Mouse (Mus musculus) intestine, embryonic 15.5 days (tissue): ENCODE data around the gene Sema6d. TPM values are rescaled to one million over a fixed set of nuclear protein-coding genes. Genes with fewer than 3 reads are reported as not detected.

Experiments used
- ATAC-seq: fragments of 200-750 bp; cut with Nextera tagmentation; 2 replicates; pipeline ENCODE4 v1.8.0; 2017; ENCODE audit warnings: moderate TSS enrichment, moderate library complexity
- H3K27ac ChIP-seq: fragments of 300-500 bp; sonication (generic); 2 replicates; pipeline ENCODE4 v1.5.1; 2015; ENCODE audit warnings: mild to moderate bottlenecking, inconsistent platforms
- H3K27me3 ChIP-seq: fragments of 300-500 bp; sonication (generic); replicated peaks from 2 replicates; pipeline ENCODE4 v1.6.1; 2015; ENCODE audit warnings: inconsistent platforms
- H3K36me3 ChIP-seq: fragments of 300-500 bp; sonication (generic); 2 replicates; pipeline ENCODE4 v1.6.1; 2015; ENCODE audit warnings: inconsistent platforms
- H3K4me1 ChIP-seq: fragments of 300-500 bp; sonication (generic); replicated peaks from 2 replicates; pipeline ENCODE4 v1.6.1; 2015; ENCODE audit warnings: inconsistent platforms
- H3K4me2 ChIP-seq: fragments of 300-500 bp; sonication (generic); replicated peaks from 2 replicates; pipeline ENCODE4 v1.6.1; 2015; ENCODE audit warnings: mild to moderate bottlenecking, inconsistent platforms
- H3K4me3 ChIP-seq: fragments of 300-500 bp; sonication (generic); replicated peaks from 2 replicates; pipeline ENCODE4 v1.5.1; 2015; ENCODE audit warnings: inconsistent platforms
- H3K9ac ChIP-seq: fragments of 300-500 bp; sonication (generic); 2 replicates; pipeline ENCODE4 v1.6.1; 2015; ENCODE audit warnings: inconsistent platforms
- H3K9me3 ChIP-seq: fragments of 300-500 bp; sonication (generic); 2 replicates; pipeline ENCODE4 v1.6.1; 2016; ENCODE audit warnings: inconsistent platforms
- WGBS: fragments of 180-500 bp; shearing (Covaris S2); methylation state at CpG from one replicate; pipeline ENCODE4 v1.1.7; 2015; 5-methylcytosine and 5-hydroxymethylcytosine counted together
- polyA plus RNA-seq: library from polyadenylated mRNA; unstranded; fragments of >200 nt; fragmentation: Nextera tagmentation; extraction: Ambion mirVana; gene quantifications from 2 replicates; pipeline ENCODE4 v1.2.1, GENCODE M21; 2015

Sema6d gene
- polyA plus RNA-seq, 1 experiment from 2014 or later = 11.9 TPM

DNA sequence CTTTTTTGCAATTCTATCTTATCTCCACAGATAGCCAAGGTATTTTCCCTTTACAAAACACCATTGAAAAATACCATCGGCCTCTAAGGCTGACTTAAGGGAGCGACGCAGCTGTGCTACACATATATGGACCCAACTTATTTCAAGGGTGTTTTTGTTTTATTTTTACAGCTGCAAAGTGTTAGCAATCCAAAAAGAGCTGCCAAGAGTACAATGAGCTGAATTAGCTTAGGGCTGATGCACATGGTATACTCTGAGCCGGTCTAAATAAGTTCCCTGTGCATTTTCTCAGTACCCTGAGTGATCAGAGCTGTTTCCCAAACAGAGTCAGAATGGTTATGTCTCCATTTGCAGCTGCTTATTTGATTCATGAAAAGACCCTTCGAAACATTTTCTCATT lies 340.0 kb downstream of the Sema6d start:
- Histone ChIP-seq H3K4me2 (no peak overlapping the region), H3K9ac (no peak overlapping the region), H3K9me3 (no peaks in the 10 kb centered on the region), H3K27me3 (no peaks in the 10 kb centered on the region), H3K4me3 (no peak overlapping the region), H3K4me1 (no peaks in the 10 kb centered on the region), H3K27ac (no peak overlapping the region), H3K36me3 (no peaks in the 10 kb centered on the region)
- no peak for ATAC-seq
- 80% methylated on average over 5 of the region's 5 CpGs for WGBS

DNA sequence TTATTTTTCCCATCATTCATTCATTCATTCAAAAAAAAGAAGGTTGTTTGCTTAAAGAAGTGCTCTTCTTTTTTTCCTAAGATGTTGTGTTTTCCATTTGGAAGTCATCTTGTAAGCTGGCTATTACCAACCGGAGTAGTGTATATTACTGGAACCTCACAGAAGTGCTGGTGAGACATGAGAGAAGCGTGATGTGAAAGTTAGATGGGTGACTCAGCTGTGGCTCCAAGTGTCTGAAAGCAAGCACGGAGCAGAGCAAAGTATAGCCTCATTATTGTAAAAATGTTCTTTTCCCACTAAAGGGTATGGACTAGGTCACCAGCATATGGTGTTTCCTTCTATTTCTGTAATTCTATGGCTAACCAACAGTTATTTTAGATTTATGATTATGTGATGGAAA lies 340.9 kb downstream of the Sema6d start:
- H3K9me3 ChIP-seq = no peaks in the 10 kb centered on the region
- H3K36me3 ChIP-seq = no peaks in the 10 kb centered on the region
- no peak overlapping the region for H3K4me2 ChIP-seq
- no peak overlapping the region for H3K4me3 ChIP-seq
- ATAC-seq = no peak
- no peak overlapping the region for H3K9ac ChIP-seq
- no peaks in the 10 kb centered on the region for H3K4me1 ChIP-seq
- H3K27me3 ChIP-seq = no peaks in the 10 kb centered on the region
- H3K27ac ChIP-seq = no peak overlapping the region
- WGBS = 83% methylated on average over 3 of the region's 3 CpGs

DNA sequence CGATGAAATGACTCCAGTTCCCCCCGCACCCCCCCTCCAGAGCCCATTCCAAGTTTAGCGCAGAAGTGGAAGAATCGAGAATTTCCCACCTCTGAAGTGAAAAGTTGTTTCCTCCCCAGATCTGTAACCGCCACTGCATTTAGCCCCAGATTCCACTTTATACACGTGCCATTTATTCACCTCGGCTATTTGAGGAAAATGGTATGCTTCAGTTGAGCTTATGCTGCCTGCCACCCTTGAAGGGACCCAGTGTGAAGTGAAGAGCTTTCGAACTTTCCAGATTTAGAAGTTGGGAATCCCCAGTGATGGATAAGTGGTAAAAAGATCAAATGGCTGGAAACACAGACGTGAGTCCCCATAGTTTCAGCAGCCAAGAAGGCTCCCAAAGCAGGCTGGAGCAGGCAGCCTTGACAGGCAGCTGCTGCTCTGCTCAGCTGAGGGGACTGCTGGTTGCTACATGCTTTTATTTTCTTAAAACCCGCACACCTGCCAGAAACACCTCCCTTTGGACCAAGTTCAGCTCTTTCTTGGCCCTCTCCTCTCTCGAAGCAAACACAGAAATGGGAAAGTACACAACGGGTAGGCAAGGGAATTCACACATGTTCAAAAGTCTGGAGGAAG lies 345.7 kb downstream of the Sema6d start:
- no peak overlapping the region for H3K27ac ChIP-seq
- no peak overlapping the region for H3K4me2 ChIP-seq
- H3K4me1 ChIP-seq = no peaks in the 10 kb centered on the region
- no peak for ATAC-seq
- no peak overlapping the region for H3K9ac ChIP-seq
- H3K27me3 ChIP-seq = no peaks in the 10 kb centered on the region
- H3K4me3 ChIP-seq = no peak overlapping the region
- no peaks in the 10 kb centered on the region for H3K36me3 ChIP-seq
- WGBS = 71% methylated on average over 12 of the region's 12 CpGs
- H3K9me3 ChIP-seq = no peaks in the 10 kb centered on the region

DNA sequence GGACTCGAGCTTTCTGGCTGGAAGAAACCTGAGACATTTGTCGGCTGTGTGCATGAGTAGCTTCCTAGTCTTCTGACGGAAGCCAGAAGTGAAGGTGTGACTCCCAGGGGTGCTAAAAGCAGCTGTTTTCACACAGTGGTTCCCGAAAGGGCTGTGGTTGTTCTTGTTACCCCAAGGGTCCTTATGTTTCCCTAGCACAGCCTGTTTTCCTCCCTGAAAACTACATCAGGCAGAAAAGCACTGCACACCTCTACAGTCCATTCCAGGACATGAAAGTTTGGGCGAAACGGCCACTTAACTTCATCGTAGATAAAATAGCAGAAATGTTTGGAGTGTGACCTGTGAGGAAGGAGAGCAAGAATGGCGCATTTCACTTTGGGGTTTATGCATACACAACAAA lies 346.9 kb downstream of the Sema6d start:
- Histone ChIP-seq H3K4me2 (no peak overlapping the region), H3K4me3 (no peak overlapping the region), H3K4me1 (no peaks in the 10 kb centered on the region), H3K27ac (no peak overlapping the region), H3K36me3 (no peaks in the 10 kb centered on the region), H3K27me3 (no peaks in the 10 kb centered on the region), H3K9ac (no peak overlapping the region), H3K9me3 (no peaks in the 10 kb centered on the region)
- 73% methylated on average over 8 of the region's 8 CpGs for WGBS
- ATAC-seq = no peak

DNA sequence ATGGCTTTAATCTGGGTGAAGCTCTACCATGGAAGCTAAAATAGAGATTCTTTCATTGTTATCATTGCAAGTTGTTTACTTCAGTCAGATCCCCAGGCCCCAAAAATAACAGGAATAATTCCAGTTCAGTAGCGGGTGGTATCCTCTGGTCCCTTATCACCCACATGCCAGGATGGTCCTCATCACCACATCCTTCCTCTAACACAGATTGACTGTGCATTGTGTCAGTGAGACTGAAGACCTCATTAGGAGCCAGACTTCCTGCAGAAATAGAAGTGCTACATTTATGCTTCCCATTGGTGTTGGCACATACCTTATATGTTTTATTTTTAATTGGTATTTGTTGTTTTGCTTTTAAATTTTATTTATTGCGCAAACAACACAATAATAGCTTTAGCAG lies 354.4 kb downstream of the Sema6d start:
- 90% methylated on average over 2 of the region's 2 CpGs for WGBS
- H3K4me3 ChIP-seq = no peak overlapping the region
- H3K4me2 ChIP-seq = no peak overlapping the region
- H3K27ac ChIP-seq = no peak overlapping the region
- H3K36me3 ChIP-seq = no peaks in the 10 kb centered on the region
- no peak overlapping the region for H3K9ac ChIP-seq
- ATAC-seq = no peak
- no peaks in the 10 kb centered on the region for H3K9me3 ChIP-seq
- H3K27me3 ChIP-seq = no peaks in the 10 kb centered on the region
- H3K4me1 ChIP-seq = no peaks in the 10 kb centered on the region

DNA sequence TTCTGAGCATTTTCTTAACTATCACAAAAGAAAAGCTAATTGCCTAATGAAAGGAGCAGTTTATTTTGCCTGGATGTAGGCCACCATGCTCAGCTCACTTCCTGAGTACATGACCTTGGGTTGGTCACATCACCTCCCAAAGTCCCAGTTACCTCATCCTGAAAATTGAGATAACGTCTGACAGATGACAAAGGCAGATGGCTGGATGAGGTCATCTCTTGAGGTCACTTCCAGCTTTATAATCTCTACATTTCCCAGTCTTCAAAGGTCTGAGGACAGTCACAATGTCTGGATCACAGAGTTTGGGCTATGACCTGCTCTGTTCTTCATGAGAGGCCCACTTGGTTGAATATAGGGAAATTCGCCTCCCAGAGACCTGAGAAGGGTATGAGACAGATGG lies 366.1 kb downstream of the Sema6d start:
- ATAC-seq = no peak
- Histone ChIP-seq H3K4me2 (no peak overlapping the region), H3K27ac (no peak overlapping the region), H3K9ac (no peak overlapping the region), H3K27me3 (no peaks in the 10 kb centered on the region), H3K4me3 (no peak overlapping the region), H3K36me3 (no peaks in the 10 kb centered on the region), H3K9me3 (no peaks in the 10 kb centered on the region), H3K4me1 (no peaks in the 10 kb centered on the region)
- 69% methylated on average over 2 of the region's 2 CpGs for WGBS

DNA sequence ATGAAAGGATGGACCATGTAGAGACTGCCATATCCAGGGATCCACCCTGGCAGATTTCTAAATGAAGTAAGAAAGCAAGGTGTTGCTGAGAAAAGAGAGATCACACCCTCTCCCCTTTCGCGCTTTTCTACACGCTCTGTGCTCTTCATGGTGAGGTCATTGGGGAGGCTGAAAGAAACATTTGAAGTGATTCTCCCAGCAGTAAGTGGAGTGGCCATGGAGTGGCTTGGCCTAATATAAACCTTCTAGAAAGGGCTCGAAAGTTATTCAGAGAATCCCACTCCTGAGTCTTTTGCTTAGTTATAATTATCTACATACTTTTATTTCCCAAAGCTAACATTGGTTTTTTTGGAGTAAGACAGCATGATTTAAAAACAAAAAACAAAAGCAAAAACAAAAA lies 367.2 kb downstream of the Sema6d start:
- 90% methylated on average over 4 of the region's 4 CpGs for WGBS
- H3K4me3 ChIP-seq = no peak overlapping the region
- ATAC-seq = no peak
- H3K4me1 ChIP-seq = 0 out of 2 replicates have a peak, but pooled peaks cover 3% of the 10 kb centered on the region
- H3K36me3 ChIP-seq = no peaks in the 10 kb centered on the region
- no peak overlapping the region for H3K9ac ChIP-seq
- H3K9me3 ChIP-seq = no peaks in the 10 kb centered on the region
- no peaks in the 10 kb centered on the region for H3K27me3 ChIP-seq
- H3K27ac ChIP-seq = no peak overlapping the region
- H3K4me2 ChIP-seq = no peak overlapping the region

DNA sequence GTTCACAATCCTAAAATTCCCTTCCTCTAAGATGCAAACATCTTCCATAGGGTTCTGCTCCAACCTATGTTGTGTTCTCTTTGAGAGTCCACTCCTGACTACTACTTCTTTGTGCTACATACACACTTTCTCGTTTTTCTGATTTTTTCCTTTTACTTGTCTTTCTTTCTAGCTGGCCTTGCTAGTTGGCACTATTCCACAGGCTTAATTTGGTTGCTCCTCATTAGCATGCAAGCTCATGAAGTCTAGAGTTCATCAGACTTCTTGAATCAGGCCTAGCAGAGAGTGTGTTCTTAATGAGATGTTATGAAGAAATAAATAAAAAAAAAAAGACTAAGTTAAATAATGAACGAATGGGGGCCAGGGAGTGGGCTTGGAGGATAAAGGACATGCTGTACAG lies 368.3 kb downstream of the Sema6d start:
- Histone ChIP-seq H3K27me3 (no peaks in the 10 kb centered on the region), H3K4me3 (no peak overlapping the region), H3K9me3 (no peaks in the 10 kb centered on the region), H3K36me3 (no peaks in the 10 kb centered on the region), H3K4me2 (no peak overlapping the region), H3K9ac (no peak overlapping the region), H3K4me1 (0 out of 2 replicates have a peak, but pooled peaks cover 3% of the 10 kb centered on the region), H3K27ac (no peak overlapping the region)
- no peak for ATAC-seq
- WGBS = 73% methylated on average over 2 of the region's 2 CpGs

DNA sequence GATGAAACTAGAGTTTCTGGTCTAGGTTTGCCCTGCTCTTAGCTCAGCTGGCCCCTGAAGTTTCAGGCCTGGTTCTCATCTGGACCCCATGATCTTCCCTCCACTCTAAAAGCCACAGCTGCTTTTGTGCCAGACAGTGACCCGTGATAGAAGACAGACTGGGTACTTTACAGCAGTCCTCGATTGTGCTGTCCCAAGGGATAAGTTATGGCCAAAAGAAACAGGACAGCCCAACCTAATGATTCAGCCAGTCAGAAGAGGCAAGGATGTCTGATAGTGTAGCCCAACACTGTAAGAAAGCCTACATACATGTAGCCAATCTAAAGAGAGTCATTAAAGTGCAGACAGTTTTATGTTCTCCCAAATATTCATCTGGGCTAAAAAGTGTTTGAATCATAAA lies 371.2 kb downstream of the Sema6d start:
- peak; percentile 42; the same call in 1 of the 2 replicates for ATAC-seq
- H3K4me2 ChIP-seq = no peak overlapping the region
- H3K9ac ChIP-seq = no peak overlapping the region
- H3K27me3 ChIP-seq = no peaks in the 10 kb centered on the region
- WGBS = 23% methylated on average over 2 of the region's 2 CpGs
- no peak overlapping the region for H3K27ac ChIP-seq
- no peaks in the 10 kb centered on the region for H3K9me3 ChIP-seq
- no peaks in the 10 kb centered on the region for H3K36me3 ChIP-seq
- H3K4me3 ChIP-seq = no peak overlapping the region
- 0 out of 2 replicates have a peak, but pooled peaks cover 4% of the 10 kb centered on the region for H3K4me1 ChIP-seq

DNA sequence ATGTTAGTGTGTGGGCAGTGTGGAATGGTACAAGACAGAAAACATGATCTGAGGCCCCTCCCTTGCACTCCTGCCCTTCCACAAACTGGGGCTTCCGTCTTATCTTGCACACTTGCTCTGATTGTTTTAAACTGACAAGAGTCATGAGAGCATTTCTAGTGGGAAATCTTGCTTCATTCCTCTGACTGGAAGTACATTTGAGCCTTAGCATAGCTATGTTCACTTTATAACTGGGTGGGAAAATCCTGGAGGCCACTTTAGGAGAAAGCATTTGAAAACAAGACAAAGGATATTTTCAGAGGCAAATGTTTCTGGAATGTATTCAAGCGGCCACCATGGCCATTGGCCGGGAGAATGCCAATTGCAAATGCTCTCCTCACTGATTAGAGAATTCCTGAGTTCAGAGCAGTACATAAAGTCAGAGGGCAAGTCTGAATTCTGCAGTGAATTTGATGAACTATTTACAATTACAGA lies 371.6 kb downstream of the Sema6d start:
- no peaks in the 10 kb centered on the region for H3K9me3 ChIP-seq
- no peak overlapping the region for H3K4me3 ChIP-seq
- H3K27ac ChIP-seq = no peak overlapping the region
- ATAC-seq = no peak
- H3K27me3 ChIP-seq = no peaks in the 10 kb centered on the region
- peaks cover 9% of the 10 kb centered on the region; the same call in 1 of the 2 replicates for H3K4me1 ChIP-seq
- no peak overlapping the region for H3K4me2 ChIP-seq
- H3K9ac ChIP-seq = no peak overlapping the region
- H3K36me3 ChIP-seq = no peaks in the 10 kb centered on the region
- WGBS = 37% methylated on average over 3 of the region's 3 CpGs

DNA sequence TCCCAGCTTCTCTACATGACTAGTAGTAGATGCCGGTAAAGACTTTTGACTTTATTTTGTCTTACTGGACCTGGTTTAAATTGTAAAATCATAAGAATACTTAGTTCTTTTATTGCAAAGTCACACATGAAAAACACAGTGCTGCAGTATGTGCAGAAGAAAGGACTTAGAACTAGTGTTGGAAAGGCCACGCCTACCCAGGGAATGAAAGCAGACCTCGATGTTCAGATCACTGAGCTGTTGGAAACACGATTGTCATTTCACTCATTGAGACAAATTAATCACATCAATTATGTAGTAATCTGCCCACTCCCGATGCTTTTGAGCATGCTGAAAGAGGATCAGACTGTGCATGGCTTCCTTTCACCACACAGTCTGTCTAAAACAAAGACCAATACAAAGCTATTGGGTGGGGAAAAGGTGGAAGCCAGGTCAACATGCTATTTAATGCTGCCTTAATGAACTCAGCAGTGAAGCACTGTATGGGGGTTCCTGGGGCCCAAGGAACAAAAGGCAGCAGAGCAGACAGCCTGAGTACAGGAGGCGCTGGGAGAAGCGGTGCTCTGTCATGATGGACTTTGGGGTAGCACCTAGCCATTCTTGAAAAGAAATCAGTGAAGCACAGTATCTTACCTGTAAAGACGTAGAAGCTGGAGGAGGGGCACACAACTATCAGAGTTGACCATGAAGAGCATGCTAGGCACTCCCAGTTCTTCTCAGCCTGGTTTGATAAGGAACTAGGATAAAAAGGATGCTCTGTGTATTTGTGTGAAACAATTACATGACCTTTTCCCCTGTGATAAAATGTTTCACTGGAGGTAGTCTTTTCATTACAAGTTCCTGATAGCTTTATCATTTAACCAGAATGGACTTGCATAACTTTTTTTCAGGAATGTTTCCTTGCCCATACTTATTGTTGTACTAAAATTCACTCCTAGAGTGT lies 375.5 kb downstream of the Sema6d start:
- peak; percentile 52 for ATAC-seq
- no peak overlapping the region for H3K27ac ChIP-seq
- H3K4me2 ChIP-seq = no peak overlapping the region
- no peaks in the 10 kb centered on the region for H3K9me3 ChIP-seq
- no peaks in the 10 kb centered on the region for H3K36me3 ChIP-seq
- no peak overlapping the region for H3K4me3 ChIP-seq
- no peak overlapping the region for H3K9ac ChIP-seq
- peaks cover 10% of the 10 kb centered on the region; the same call in 1 of the 2 replicates for H3K4me1 ChIP-seq
- 74% methylated on average over 8 of the region's 8 CpGs for WGBS
- H3K27me3 ChIP-seq = no peaks in the 10 kb centered on the region

DNA sequence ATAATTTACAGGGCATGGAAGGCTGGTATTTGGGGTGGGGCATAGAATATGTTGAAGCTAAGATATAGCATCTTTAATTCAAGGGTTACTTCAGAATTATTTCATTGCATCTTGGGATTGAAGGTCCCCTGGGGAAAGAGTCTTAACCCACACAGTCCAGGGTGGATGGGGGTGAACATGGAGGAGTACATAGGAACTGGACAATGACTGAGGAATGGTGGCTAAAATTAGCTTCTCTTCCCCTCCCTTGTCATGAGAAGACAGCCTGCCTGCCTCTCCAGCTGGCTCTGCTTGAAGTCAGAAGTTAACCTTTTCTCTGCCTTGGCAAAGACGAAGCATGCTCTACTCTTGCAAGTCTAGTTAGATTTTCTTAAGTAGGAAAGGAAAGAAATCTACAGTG lies 377.7 kb downstream of the Sema6d start:
- H3K9ac ChIP-seq = no peak overlapping the region
- H3K4me1 ChIP-seq = peaks cover 11% of the 10 kb centered on the region
- H3K27ac ChIP-seq = peak overlapping the region; percentile 40; the same call in 1 of the 2 replicates
- no peaks in the 10 kb centered on the region for H3K36me3 ChIP-seq
- no peaks in the 10 kb centered on the region for H3K27me3 ChIP-seq
- no peak for ATAC-seq
- no peaks in the 10 kb centered on the region for H3K9me3 ChIP-seq
- no peak overlapping the region for H3K4me2 ChIP-seq
- no peak overlapping the region for H3K4me3 ChIP-seq
- WGBS = 36% methylated on average over 1 of the region's 1 CpGs
